Mouse (Mus musculus): ENCODE measurements around the gene Dpf3.

- TF ChIP-seq GATA1 (IDR thresholded peaks at IDR 0.05; ENCODE audit: borderline replicate concordance, low read length) (no peak), FLI1 (IDR thresholded peaks at IDR 0.05; ENCODE audit: low read length) (no peak)
Measured at GRCm38 (mm10) chr12:83375015-83375831, 112.3 kb downstream of the Dpf3 start.
